Mouse (Mus musculus) embryonic fibroblast, embryonic 13.5 days (primary cell): ENCODE measurements around the gene Pcca. TPM values are rescaled to one million over a fixed set of nuclear protein-coding genes. Genes with fewer than 3 reads are reported as not detected.

Experiments used
- H3K27ac ChIP-seq: 2 replicates; pipeline ENCODE4 v1.5.1; 2012; ENCODE audit warnings: low read length, control low read depth, inconsistent platforms; ENCODE audit not compliant: insufficient read depth
- H3K4me1 ChIP-seq: 2 replicates; pipeline ENCODE4 v1.6.1; 2011; ENCODE audit warnings: low read length; ENCODE audit not compliant: control insufficient read depth, insufficient read depth
- H3K4me3 ChIP-seq: 2 replicates; pipeline ENCODE4 v1.5.1; 2011; ENCODE audit warnings: mild to moderate bottlenecking, control low read depth, low read length; ENCODE audit not compliant: insufficient read depth
- CTCF ChIP-seq: IDR thresholded peaks from 2 replicates; pipeline ENCODE4 v1.5.1; 2011; ENCODE audit warnings: mild to moderate bottlenecking, control low read depth, low read length, moderate library complexity, borderline replicate concordance; ENCODE audit not compliant: insufficient read depth
- POLR2A ChIP-seq: IDR thresholded peaks from 2 replicates; pipeline ENCODE4 v1.6.1; 2011; ENCODE audit warnings: low read depth, mild to moderate bottlenecking, control low read depth, low read length, moderate library complexity
- polyA plus RNA-seq: library from polyadenylated mRNA; stranded (reverse); fragments of >200 nt; gene quantifications from 2 replicates; pipeline ENCODE4 v1.2.4, GENCODE M21; 2011; ENCODE audit warnings: low read depth; ENCODE audit not compliant: missing spikeins, insufficient read length

The Pcca gene
- polyA plus RNA-seq, 1 experiment: 30.5 TPM

DNA sequence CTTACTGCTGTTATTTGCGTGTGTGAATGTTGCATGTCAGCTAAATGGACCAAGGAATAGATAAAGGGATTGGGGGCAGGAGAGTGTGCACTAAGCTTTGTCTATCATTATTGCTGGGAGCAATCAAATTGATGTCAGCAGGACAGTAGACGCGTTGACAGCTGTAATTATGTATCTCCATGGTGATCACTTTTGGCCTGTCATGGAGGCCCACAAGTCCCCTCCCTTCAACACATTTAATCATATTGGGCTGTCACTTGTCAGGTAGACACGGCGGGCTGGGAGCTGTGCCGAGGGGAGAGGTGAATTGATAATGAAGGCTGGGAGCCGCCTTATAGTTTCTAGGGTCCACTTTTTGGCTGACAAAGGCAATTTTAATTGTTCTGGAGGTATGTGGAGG, 153.3 kb downstream of the Pcca start:
- H3K4me1 ChIP-seq: peaks cover 2% of the 10 kb centered on the region; the same call in 1 of the 2 replicates
- no peak for TF ChIP-seq POLR2A
- no peak for TF ChIP-seq CTCF
- H3K27ac ChIP-seq: no peak overlapping the region
- H3K4me3 ChIP-seq: no peak overlapping the region

DNA sequence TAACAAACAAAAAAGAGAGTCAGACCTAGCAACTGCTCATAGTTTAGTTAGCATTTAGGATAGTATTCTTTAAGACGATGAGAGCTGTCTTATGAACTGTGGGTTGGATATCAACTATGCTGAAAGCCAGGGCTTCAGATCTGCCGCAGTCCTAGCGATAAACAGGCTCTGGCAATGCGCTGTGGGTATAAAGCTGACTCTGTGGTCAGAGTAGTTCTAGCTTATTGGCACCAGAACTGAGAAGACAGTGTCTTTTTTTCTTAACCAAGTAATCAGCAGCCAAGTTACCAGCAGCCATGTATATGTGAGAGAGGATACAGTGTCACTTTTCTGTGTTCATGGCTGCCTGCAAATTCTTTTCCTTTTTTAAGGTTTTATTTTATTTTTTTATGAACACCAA, 154.3 kb downstream of the Pcca start:
- Histone ChIP-seq H3K27ac (no peak overlapping the region), H3K4me1 (peaks cover 2% of the 10 kb centered on the region; the same call in 1 of the 2 replicates), H3K4me3 (no peak overlapping the region)
- TF ChIP-seq CTCF: no peak
- no peak for TF ChIP-seq POLR2A

DNA sequence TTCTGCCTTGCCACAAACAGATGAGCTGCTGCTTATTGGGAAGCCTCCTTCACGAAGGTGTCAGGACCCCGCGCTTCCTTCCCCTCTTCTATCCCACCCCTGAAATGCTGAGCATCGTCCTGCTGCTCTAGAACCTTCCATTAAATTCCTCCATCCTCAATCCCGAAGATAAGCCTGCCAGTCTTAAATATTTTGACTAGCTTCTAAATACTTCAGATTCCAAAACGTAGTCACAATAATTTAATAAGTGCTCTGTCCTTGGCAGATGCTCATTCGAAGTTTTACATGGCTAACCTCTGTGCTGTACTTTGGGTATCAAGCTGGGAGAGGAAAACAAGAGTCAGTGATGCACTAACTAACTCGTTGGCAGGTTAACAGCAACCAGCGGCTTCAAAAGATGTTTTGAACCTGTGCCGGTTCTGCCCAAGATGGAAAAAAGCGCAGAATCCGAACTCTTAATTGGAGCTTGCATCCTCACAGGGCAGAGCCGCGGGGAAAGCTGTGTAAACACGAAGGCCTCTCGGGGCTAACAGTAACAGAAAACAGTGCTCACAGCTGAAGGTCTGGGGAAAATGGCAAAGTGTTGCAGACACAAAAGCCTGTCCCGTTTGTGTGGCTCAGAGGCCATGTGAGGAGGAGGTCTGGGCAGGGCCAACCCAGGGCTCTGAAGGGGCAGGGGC, 155.2 kb downstream of the Pcca start:
- TF ChIP-seq POLR2A: no peak
- TF ChIP-seq CTCF: no peak
- H3K27ac ChIP-seq: no peak overlapping the region
- H3K4me3 ChIP-seq: no peak overlapping the region
- peaks cover 2% of the 10 kb centered on the region; the same call in 1 of the 2 replicates for H3K4me1 ChIP-seq

DNA sequence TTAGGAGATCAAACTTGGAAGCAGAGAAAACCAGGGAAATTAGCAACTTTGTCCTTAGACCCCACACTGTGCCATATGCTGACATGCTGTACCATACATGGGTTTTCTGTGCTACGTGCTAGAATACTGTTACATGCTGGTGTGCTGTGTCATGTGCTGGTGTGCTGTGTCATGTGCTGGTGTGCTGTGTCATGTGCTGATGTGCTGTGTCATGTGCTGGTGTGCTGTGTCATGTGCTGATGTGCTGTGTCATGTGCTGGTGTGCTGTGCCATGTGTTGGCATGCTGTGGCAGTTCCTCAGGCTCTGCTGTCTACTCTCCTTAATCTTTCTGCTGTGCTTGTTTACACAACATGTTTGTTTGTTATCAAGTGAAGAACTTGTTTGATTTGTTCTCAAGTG, 157.4 kb downstream of the Pcca start:
- TF ChIP-seq CTCF: no peak
- no peak for TF ChIP-seq POLR2A
- no peak overlapping the region for H3K4me3 ChIP-seq
- peaks cover 2% of the 10 kb centered on the region; the same call in 1 of the 2 replicates for H3K4me1 ChIP-seq
- no peak overlapping the region for H3K27ac ChIP-seq

DNA sequence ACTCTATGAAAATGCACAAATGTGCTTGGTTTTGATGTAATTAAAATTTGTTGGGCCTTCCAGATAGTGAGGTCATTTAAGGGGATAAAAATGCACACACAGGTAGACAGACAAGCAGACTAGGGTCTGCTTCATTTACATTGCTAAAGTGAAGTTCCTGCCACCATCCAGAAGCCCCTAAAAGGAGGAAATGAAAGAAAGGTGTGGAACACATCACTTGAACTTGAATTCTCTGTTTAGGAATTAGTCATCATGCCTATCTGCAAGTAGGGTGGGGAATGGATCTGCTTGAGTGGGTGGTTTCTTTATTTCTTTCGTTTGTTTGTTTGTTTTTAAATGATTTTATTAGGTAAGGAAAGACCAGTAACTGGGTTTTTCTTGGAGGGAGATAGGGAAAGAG, 166.2 kb downstream of the Pcca start:
- TF ChIP-seq CTCF (no peak), POLR2A (no peak)
- Histone ChIP-seq H3K27ac (no peak overlapping the region), H3K4me1 (no peaks in the 10 kb centered on the region), H3K4me3 (no peak overlapping the region)

DNA sequence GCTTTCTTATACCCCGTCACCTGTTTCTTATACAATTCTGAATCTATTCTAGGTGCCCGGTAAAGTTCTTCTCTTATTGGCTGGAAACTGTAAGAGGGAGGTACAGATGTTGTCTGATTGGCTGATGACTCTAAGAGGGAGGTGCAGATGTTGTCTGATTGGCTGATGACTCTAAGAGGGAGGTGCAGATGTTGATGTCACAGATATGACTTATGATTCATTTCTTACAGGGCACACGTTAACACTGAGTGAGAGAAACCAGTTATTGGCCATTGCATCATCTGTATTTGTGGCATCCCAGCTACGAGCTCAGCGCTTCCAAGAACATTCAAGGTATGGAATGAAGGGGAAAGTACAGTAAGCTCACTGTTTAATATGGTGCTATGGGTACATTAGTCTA, 179.7 kb downstream of the Pcca start:
- H3K27ac ChIP-seq: no peak overlapping the region
- H3K4me1 ChIP-seq: no peaks in the 10 kb centered on the region
- no peak for TF ChIP-seq CTCF
- no peak for TF ChIP-seq POLR2A
- H3K4me3 ChIP-seq: no peak overlapping the region

DNA sequence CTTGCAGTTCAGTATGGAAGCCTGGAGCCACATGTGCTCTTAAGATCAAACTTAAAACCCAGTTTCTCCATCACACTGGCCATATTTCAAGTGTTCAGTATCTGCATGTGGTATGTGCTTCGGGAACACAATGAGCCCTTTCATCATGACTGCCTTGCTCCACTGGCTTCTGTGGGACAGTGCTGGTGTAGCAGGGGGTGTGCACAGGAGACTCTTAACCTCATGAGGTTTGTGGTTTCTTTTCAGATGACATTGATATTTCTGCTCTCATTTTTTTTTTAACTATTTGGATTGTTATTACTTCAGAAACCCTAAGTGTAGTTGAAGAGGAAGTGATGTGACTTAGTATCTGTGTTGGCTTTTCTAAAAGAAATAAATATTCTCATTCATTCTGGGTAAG, 180.8 kb downstream of the Pcca start:
- no peaks in the 10 kb centered on the region for H3K4me1 ChIP-seq
- no peak overlapping the region for H3K27ac ChIP-seq
- no peak overlapping the region for H3K4me3 ChIP-seq
- TF ChIP-seq POLR2A: no peak
- no peak for TF ChIP-seq CTCF

DNA sequence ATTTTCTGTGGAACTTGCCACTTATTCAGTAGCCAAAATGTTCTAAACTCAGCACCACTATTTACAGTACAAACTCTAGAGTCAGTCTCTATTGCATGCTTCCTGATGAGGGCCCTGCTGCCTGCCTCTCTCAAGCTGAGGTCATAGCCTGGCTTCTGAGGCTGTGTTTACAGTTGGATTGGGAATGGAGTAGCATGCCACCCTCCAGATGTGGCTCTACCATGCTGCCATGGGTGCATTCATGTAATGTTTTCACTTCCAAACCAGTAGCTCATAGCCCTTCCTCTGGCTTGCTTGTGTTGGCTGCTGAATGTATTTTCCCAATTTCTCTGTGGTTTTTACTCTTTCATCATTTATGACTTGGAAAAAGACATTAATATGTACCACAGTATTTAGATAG, 181.9 kb downstream of the Pcca start:
- H3K27ac ChIP-seq: no peak overlapping the region
- TF ChIP-seq CTCF (no peak), POLR2A (no peak)
- no peaks in the 10 kb centered on the region for H3K4me1 ChIP-seq
- no peak overlapping the region for H3K4me3 ChIP-seq

DNA sequence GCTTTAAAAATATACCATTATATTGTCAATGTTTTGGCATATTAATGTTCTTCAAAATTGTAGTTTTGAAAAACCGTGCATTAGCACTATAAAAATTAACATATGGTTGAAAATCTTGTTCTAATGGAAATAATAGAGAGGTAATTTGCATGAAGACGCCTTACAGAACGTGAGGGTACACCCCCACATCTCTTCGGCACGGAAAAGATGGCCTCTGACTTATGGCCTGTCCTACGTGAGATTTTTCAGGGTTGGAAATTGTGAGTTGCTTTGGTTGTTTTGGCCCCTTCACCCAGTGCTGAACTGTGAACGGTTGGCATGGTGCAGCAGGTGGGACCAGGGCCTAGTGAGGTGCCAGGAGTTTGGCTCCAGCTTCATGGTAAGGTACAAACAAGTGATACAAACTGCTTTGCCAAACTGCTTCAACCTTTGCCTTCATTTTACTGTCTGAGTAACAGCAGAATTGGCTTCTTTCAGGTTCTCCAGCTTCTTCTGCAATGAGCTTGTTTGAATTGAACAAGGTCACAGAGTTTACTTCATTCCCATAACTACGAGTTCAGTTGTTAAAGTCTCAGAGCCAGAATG, 185.5 kb downstream of the Pcca start:
- no peak overlapping the region for H3K27ac ChIP-seq
- no peak overlapping the region for H3K4me3 ChIP-seq
- no peaks in the 10 kb centered on the region for H3K4me1 ChIP-seq
- no peak for TF ChIP-seq CTCF
- no peak for TF ChIP-seq POLR2A

DNA sequence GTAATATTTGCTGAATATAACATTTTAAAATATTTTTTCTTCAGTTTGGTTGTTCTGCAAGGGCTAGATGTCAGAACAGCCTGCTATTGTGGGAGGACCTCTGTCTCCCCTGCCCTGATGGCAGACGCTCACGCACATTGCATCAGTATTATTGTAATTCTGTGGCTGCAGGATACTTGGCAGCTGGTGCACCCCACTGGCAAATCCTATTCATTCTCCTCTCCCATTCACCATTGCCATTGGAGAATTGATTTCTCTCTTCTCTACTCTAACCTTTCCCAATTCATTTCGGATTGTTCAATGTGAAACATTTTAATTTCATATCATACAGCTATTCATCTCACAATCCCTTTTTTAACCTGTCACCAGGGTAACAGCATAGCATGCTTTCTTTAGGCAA, 186.9 kb downstream of the Pcca start:
- Histone ChIP-seq H3K27ac (no peak overlapping the region), H3K4me3 (no peak overlapping the region), H3K4me1 (no peaks in the 10 kb centered on the region)
- no peak for TF ChIP-seq CTCF
- no peak for TF ChIP-seq POLR2A

DNA sequence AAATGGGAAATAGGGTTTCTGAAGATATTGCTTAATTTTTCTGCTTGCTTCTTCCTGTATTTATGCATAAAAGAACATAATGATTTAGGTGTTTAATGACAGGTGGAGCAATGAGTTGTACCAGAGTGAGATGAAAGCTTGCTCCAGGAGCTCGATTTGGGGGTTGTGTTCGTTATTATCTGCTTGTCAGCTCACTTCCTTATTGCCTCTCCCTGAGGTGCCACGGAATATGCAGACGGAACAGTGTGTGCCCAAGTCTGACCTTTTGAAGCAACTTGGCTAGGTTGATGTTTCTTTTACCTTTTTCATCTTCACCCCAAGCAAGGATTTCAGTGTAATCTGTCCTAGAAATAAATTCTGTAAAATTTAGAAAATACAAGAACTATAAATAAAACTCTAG, 187.6 kb downstream of the Pcca start:
- no peak overlapping the region for H3K4me3 ChIP-seq
- TF ChIP-seq CTCF (no peak), POLR2A (no peak)
- H3K27ac ChIP-seq: no peak overlapping the region
- H3K4me1 ChIP-seq: no peaks in the 10 kb centered on the region
